Mouse (Mus musculus) layer of hippocampus, postnatal 25 days (tissue): ENCODE measurements around the gene Tmbim6. TPM values are rescaled to one million over a fixed set of nuclear protein-coding genes. Genes with fewer than 3 reads are reported as not detected.

ENCODE experiments used
- DNase-seq, 2 experiments: peaks; one replicate each; pipeline ENCODE4 v3.0.0; 2022; ENCODE audit warnings: mixed read lengths in 2 of 2, low spot score in 1 of 2; ENCODE audit errors: extremely low spot score in 1 of 2
- total RNA-seq, 2 experiments: library from RNA; stranded (reverse); gene quantifications; 2 replicates each; pipeline ENCODE4 v1.2.3; 2021

Gene Tmbim6
- total RNA-seq, 2 experiments from 2014 or later: 359 to 369 TPM

GRCm38 (mm10) chr15:99416348-99416882, 23.7 kb downstream of the Tmbim6 start:
- DNase-seq: peak; percentile 63 to 89

GRCm38 (mm10) chr15:99416957-99417356, 24.3 kb downstream of the Tmbim6 start:
- no peak for DNase-seq

- DNase-seq: no peak
Measured at GRCm38 (mm10) chr15:99417692-99418271, 25.1 kb downstream of the Tmbim6 start.

- DNase-seq: no peak
Measured at GRCm38 (mm10) chr15:99420101-99420500, 27.4 kb downstream of the Tmbim6 start.

- DNase-seq: no peak
Measured at GRCm38 (mm10) chr15:99420521-99421014, 27.9 kb downstream of the Tmbim6 start.

- no peak for DNase-seq
Measured at GRCm38 (mm10) chr15:99421152-99421551, 28.5 kb downstream of the Tmbim6 start.

GRCm38 (mm10) chr15:99421676-99422075, 29.0 kb downstream of the Tmbim6 start:
- DNase-seq: no peak

- DNase-seq: no peak
Measured at GRCm38 (mm10) chr15:99422551-99422950, 29.9 kb downstream of the Tmbim6 start.

GRCm38 (mm10) chr15:99423131-99423530, 30.4 kb downstream of the Tmbim6 start:
- no peak for DNase-seq

- DNase-seq: no peak
Measured at GRCm38 (mm10) chr15:99423884-99424283, 31.2 kb downstream of the Tmbim6 start.

- no peak for DNase-seq
Measured at GRCm38 (mm10) chr15:99430394-99430793, 37.7 kb downstream of the Tmbim6 start.

- no peak for DNase-seq
Measured at GRCm38 (mm10) chr15:99431063-99431462, 38.4 kb downstream of the Tmbim6 start.

- no peak for DNase-seq
Measured at GRCm38 (mm10) chr15:99431504-99431903, 38.8 kb downstream of the Tmbim6 start.

- no peak for DNase-seq
Measured at GRCm38 (mm10) chr15:99431967-99432366, 39.3 kb downstream of the Tmbim6 start.

- DNase-seq: no peak
Measured at GRCm38 (mm10) chr15:99433081-99433718, 40.5 kb downstream of the Tmbim6 start.

- no peak for DNase-seq
Measured at GRCm38 (mm10) chr15:99433913-99434312, 41.2 kb downstream of the Tmbim6 start.

GRCm38 (mm10) chr15:99438966-99439698, 46.5 kb downstream of the Tmbim6 start:
- DNase-seq: no peak

GRCm38 (mm10) chr15:99440112-99440815, 47.6 kb downstream of the Tmbim6 start:
- DNase-seq: no peak

- DNase-seq: no peak
Measured at GRCm38 (mm10) chr15:99440816-99441457, 48.3 kb downstream of the Tmbim6 start.

GRCm38 (mm10) chr15:99442358-99442757, 49.7 kb downstream of the Tmbim6 start:
- no peak for DNase-seq
